ENCODE assay signal across 24 mouse cellular contexts in genomic region chr19:58435877-58436276, GRCm38 (mm10). TPM values are rescaled to one million over a fixed set of nuclear protein-coding genes. Genes with fewer than 3 reads are reported as not detected.
"Had no signal": no experiment of that assay in that cellular context is flagged by ENCODE, and none has a peak within 500 bp of the region (broad histone marks: within the 10 kb centered on the region; RNA-seq: fewer than 3 reads in every experiment).

No protein-coding gene starts in this region.

- H3K9me3 ChIP-seq: heart, embryonic 10.5 days; heart, embryonic 12.5 days; hindbrain, embryonic 10.5 days; hindbrain, embryonic 12.5 days; intestine, embryonic 15.5 days; limb, embryonic 10.5 days; limb, embryonic 12.5 days had no signal

- ATAC-seq: hindbrain, embryonic 16.5 days; inflammation-experienced regulatory T-cells, adult 6 months; intestine, embryonic 15.5 days; intestine, postnatal 0 days had no signal

- H3K27ac ChIP-seq: gastrocnemius, adult 2 months; heart, embryonic 10.5 days; hindbrain, embryonic 10.5 days; hindbrain, embryonic 12.5 days; hindbrain, embryonic 14.5 days; intestine, embryonic 15.5 days; layer of hippocampus, adult 2 months; left cerebral cortex, adult 2 months; limb, embryonic 10.5 days; limb, embryonic 12.5 days; liver, embryonic 14.5 days had no signal

- H3K4me2 ChIP-seq: heart, embryonic 12.5 days; hindbrain, embryonic 12.5 days; hindbrain, embryonic 14.5 days; intestine, embryonic 15.5 days; limb, embryonic 12.5 days had no signal

- H3K27me3 ChIP-seq: hindbrain, embryonic 12.5 days; intestine, embryonic 15.5 days; limb, embryonic 12.5 days had no signal

- H3K4me3 ChIP-seq: gastrocnemius, adult 2 months; heart, embryonic 10.5 days; heart, embryonic 12.5 days; hindbrain, embryonic 10.5 days; hindbrain, embryonic 12.5 days; intestine, embryonic 15.5 days; layer of hippocampus, adult 2 months; left cerebral cortex, adult 2 months; limb, embryonic 10.5 days; limb, embryonic 12.5 days had no signal

- H3K36me3 ChIP-seq: heart, embryonic 10.5 days; heart, embryonic 12.5 days; hindbrain, embryonic 10.5 days; hindbrain, embryonic 12.5 days; intestine, embryonic 15.5 days; limb, embryonic 10.5 days; limb, embryonic 12.5 days had no signal

- DNase-seq: gastrocnemius, adult 2 months; gastrocnemius, postnatal 10 days; gastrocnemius, postnatal 25 days; heart, adult 18-20 months; heart, postnatal 10 days; heart, postnatal 4 days; kidney, postnatal 10 days; kidney, postnatal 25 days; kidney, postnatal 4 days had no signal

- H3K9ac ChIP-seq: heart, embryonic 12.5 days; hindbrain, embryonic 12.5 days; hindbrain, embryonic 14.5 days; intestine, embryonic 15.5 days; limb, embryonic 12.5 days; liver, embryonic 14.5 days had no signal

RNA-seq across cellular contexts. Expression of gene Gfra1, which starts 19.8 kb away (rescaled TPM):
- total RNA-seq: granulocyte monocyte progenitor cell, adult 5-6 weeks had no signal
